Mouse (Mus musculus) layer of hippocampus, postnatal 10 days (tissue): Measurements from ENCODE around the gene Irf2. TPM values are rescaled to one million over a fixed set of nuclear protein-coding genes. Genes with fewer than 3 reads are reported as not detected.

Experiments
- DNase-seq, 2 experiments: peaks; one replicate each; pipeline ENCODE4 v3.0.0; 2021; ENCODE audit warnings: low spot score in 2 of 2
- total RNA-seq, 2 experiments: library from RNA; stranded (reverse); gene quantifications; 2 replicates each; pipeline ENCODE4 v1.2.3; 2021

Irf2 gene
- total RNA-seq, 2 experiments from 2014 or later = 40.1 to 46.6 TPM

DNA sequence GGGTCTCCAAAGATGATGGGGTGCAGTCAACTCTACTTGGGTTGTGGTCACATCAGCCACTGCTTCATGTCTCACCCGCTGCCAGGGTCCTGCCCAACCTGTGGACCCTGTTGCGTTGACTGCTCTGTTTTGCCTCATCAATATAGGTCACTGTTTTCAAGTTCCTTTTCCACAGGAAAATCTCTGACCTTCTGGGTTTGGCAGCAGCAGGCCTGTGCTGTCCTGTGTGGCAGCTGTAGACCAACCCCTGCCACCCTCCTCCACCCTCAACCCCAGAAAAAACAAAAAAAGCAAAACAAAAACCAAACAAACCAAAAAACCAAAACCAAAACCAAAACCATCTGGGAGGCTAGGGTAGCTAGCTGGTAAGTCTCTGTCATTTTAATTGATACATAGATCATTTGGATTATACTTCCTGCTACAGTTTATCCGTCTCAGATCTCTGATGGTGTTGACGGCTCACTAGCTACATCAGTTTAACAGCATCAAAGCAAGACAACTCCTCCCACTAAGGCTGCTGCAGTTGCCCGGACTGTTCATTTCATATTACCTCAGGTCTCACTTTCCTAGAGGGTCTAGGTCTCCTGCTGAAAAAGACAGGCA, 16.3 kb downstream of the Irf2 start:
- no peak for DNase-seq

DNA sequence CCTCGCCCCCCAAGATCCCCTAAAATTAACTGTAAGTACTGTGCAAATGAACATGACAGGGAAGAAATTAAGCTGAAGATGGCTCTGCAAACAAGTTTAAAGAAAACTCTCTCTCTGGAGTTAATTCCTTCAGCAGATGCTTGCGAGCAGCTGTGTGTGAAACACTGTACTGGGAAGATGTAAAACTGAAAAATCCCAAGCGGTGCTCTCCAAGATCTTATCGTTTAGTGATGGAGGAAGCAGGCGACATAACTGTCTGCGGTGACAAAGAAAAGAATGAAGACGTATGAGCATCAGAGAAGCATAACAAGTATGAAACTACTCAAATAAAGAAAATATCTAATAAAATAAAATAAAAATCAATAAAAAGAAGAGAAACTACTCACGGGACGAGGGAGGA, 18.1 kb downstream of the Irf2 start:
- DNase-seq = no peak

DNA sequence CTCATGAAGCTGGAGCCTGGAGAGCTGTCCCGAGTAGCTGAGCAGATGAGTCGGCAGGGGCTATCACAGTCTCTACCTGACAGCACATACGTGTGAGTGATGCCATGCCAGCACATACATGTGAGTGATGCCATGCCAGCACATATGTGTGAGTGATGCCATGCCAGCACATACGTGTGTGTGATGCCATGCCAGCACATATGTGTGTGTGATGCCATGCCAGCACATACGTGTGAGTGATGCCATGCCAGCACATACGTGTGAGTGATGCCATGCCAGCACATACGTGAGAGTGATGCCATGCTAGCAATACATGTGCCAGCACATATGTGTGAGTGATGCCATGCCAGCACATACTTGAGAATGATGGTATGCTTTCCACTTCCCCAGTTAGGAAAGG, 18.6 kb downstream of the Irf2 start:
- DNase-seq = no peak

DNA sequence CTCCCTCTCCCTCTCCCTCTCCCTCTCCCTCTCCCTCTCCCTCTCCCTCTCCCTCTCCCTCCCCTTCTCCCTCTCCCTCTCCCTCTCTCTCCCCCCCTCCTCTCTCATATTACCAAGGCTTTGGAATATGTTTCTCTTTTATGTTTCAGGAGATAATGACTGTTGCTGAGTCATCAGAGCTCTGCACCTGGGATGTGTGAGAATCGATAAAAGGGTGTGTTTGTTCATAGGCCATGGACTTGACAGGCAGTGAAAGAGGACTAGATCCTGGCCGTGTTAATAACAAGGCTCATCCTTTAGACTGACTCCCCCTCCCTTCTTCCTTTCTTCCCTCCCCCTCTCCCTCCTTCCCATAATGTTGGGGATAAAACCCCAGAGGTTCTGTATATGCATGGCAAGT, 19.1 kb downstream of the Irf2 start:
- no peak for DNase-seq

DNA sequence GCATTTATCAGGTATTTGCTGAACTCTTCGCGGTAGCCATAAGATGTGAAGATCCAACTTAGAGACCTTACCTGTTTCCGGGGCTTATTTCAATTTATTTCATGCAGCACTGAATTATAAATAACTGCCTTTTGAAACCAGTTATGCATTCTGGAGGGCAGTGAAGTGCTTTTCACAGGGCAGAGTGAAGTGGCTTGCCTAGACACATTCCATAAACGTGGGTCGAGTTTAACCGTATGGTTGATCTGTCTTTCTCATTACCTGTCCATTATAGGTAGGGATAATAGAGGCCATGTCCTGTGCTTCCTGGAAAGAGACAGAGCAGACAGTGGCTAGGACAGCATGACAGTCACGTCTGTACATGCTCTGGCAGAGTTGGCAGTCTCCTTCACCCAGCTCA, 20.0 kb downstream of the Irf2 start:
- DNase-seq = no peak

DNA sequence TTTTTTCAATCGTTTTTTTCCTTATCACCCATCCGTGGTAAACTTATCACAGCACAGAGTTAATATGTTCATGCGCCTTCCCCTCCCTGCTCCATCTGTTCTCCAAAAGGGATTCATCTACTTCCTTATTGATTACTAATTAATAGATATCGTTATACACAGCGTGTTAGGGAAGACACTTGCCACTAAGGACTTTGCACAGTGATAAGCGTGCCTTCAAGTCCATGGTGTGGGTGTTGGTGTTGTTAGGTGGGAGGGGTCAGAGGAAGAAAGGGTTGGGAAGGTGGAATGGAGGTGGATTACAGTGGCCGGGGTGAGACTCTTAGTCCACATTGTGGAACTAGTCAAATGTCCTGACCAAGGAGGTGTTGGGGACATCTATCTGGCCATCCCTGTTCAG, 21.2 kb downstream of the Irf2 start:
- no peak for DNase-seq

DNA sequence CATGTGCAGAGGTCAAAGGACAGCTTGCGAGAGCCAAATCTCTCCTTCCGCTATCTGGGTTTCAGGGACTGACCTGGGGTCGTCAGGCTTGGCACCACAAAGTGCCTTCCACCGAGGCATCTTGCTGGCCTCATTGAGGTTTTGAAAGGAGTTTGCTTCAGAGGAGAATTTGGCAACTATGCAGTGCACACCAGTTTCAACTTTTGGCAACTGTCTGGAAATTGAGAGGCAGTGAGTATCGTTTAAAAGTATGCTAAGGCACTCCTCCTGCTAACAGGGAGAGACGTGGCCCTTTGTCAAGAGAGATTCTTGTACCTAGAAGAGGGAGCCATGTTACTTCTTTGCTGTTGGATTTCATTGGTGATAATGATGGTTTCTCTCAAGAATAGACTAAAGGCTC, 21.9 kb downstream of the Irf2 start:
- no peak for DNase-seq

DNA sequence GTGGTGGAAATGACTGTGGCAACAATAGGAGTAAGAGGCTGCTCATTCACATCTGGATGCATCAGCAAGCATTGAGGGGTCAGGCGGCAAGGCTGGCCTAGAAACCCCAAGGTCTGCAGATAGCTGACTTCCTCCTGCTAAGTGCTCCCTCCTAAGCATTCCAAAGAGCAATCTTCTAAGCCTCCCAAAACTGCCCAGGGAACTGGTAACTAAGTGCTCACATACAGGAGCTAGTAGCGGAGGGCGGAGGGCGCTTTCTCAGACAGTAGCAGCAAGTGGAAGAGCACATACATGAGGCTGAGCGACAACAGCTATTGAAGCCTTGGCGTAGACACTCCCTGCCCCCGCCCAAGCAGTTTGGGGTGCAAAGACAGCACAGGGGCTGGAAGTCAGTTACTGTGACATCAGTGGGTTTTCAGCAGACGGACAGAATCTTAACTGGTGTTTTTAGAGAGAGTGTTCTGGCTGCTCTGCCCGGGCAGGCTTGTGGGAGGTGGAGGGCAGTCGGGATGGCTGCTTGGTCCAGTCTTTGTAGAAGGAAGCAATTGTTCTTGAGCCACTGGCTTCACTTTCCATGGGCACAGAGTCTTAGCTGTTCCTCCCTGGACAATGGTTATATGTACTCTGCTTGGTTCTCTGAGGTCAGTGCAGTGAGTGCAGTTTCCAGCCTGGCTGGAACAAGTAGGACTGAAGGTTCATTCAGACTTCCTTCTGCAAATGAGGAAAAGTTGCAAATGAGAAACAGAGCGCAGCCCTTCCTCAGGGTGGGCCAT, 30.1 kb downstream of the Irf2 start:
- peak; percentile 38 to 44 for DNase-seq

DNA sequence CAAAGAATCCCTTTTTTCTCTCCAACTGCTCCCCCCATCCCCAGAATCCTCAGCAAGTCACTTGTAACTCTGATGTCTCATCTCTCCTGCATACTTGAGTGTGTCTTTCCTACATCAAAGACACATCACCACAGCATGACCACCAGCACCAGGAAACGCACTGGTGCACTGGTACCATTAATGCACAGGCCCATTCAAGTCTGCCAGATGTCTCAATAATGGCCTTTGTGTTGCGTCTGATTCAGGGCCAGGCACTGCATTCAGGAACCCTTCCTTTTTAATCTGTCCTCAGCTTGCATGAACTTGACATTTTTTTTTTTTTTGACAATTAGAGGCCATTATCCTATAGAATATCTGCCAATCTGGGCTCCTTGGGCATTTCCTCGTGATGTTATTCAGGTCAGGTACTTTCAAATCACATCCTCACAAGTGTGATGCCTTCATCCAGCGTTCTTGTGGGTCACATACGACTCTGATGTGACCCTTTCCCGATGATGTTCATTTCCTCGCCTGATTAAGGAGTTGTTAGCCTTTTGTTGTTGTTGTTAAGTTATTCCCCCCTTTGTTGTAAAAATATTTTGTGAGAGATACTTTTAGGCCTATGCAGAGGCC, 31.5 kb downstream of the Irf2 start:
- no peak for DNase-seq

DNA sequence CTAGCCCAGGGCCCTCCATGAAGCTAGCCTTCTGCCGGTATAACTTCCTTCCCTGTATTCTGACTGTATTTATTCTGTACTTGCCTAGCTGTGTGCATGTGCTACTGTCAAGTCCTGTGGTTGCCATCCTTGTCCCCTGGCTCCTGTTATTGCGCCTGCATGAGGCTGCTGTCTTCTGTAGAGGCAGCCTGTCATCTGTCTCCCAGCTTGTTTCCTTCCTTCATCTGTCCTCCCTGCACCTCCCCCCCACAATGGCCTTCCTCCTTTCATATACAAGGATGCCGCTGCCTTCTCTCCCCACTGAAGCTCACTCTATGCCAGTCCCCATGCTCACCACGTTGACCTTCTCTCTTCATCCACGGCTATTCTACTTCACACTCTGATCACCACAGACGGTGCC, 33.3 kb downstream of the Irf2 start:
- DNase-seq = no peak

DNA sequence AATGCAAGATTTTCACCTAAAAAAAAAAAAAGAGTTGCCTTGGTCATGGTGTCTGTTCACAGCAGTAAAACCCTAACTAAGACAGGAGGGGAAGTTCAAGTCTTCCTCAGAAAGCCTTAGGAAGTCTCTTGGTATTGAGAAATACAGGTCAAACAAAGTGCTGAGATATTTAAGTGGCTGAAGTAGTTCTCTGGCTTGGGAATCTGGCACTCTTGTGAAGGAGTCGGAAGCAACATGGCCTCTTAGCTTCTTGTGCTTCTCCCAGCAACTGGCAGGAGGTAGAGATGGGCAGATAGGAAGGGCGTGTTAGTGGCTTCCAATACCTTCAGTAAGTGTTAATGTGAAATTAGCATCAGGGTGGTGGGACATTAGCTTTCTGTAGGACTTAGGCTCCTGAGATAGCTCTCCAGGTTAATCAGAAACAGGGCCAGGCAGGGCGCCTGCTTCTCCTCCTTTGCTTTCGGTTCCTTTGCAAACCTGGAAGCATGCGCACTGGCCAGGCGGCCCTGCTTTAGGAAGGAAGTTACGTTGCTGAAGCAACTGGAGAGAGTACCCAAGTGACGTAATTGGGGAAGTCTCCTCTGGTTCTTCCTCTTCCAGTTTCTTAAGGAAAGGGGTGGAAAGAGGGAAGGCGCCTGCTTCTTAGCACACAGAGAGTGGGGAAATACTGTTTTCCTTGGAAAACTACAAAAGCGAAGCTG, 38.4 kb downstream of the Irf2 start:
- no peak for DNase-seq

DNA sequence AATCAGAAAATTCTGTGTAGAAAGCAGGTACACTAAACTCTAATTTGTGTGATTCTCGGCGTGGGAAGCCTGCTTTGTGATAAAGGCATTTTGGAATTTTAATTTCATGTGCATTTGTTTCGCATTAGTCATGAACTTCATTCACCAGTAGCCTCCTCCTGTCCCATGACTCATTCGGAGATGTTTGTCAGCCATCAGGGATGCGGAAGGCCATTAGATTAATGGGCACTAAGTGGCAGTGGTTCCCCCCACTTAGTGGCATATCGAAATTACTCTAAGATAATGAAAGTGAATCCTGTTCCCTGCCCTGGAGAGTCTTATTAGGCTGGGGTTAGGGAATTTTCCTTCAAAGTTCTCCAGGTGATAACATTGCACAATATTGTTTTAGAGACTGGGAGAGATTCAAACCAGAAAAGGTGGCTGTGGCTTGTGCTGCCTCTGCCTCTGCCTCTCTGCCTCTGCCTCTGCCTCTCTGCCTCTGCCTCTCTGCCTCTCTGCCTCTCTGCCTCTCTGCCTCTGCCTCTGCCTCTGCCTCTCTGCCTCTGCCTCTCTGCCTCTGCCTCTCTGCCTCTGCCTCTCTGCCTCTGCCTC, 41.6 kb downstream of the Irf2 start:
- DNase-seq = no peak

DNA sequence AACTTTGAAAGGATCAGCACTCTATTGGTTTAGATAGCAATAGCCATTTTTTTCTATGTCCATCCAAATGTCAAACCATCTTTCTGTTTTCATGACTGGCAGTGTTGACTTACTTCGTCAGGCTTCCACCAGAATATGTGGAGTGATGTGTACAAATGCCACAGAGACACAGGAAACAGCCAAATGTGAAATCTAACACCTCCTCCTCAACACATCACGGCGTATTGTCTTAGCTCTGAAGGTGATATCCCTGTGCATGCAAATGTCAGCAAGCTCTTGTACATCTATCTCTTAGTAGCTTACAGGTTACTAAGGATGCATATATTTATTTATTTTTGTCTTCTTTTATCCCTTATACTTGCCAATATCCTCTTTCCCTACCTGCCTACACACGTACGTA, 42.7 kb downstream of the Irf2 start:
- DNase-seq = no peak

DNA sequence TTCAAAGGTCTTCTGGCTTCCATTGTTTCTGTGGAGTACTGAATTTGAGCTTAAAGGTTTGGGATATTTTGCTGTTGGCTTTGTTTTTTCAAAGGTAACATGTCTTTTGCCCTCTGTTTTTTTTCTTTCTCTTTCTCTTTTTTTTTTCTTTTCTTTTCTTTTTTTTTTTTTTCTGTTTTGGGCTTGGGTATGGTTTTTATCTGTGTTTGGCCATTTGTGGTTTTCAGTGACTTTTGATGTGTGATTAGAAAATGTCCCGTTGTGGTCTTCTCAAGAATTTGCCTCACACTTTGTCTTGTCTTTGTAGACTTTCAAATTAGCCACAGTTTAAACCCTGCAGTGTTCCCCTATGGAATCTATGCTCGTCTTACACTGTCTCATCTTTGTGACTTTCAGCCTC, 45.5 kb downstream of the Irf2 start:
- no peak for DNase-seq

DNA sequence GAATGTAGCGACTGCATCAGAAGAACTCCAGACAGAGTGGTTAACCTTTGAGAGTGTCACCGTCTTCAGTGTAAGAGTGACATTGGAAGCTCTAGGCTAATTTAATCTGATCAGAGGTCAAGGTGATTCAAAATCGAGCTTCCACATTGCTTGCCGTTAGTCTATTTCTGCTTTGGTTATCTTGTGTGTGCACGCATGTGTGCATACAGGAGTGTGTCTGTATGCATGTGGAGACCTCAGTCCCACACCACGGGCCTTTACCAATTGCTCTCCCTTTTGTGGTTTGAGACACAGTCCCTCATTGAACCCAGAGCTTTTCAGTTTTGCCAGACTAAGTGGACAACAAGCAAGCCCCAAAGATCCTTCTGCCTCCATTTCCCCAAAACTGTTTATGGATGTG, 46.4 kb downstream of the Irf2 start:
- no peak for DNase-seq

DNA sequence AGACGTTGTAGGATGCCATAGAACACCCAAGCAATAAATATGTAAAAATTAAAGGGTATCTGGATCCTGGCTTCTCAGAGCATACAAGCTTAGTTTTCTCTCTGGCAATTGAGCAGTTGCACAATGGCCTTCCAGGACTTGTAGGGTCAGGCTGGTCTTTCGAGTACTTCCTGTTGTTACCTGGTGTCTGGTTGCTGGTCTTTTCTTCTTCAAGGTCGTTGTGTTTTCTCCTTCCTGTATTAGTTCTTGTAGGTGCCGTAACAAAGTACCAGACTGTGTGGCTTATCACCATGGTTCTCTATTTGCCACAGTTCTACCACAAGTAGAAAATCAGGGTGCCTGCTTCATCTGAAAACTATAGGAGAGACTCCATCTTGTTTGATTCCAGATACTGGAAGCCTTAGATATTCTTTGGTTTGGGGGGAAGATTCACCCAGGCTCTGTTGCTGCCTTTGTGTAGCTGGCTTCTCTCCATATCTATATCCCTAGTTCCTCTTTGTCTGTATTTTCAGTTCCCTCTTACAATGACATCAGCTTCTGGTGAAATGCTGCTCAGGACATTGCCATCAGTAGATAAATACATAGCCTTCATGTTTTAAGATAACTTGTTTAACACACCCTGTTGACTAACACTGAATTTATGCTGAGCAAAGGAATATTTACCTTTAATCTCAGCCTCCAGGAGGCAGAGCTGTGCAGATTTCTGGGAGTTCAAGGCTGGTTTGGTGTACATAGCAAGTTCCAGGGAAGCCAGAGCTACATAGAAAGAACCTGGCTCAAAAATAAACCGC, 49.8 kb downstream of the Irf2 start:
- no peak for DNase-seq

DNA sequence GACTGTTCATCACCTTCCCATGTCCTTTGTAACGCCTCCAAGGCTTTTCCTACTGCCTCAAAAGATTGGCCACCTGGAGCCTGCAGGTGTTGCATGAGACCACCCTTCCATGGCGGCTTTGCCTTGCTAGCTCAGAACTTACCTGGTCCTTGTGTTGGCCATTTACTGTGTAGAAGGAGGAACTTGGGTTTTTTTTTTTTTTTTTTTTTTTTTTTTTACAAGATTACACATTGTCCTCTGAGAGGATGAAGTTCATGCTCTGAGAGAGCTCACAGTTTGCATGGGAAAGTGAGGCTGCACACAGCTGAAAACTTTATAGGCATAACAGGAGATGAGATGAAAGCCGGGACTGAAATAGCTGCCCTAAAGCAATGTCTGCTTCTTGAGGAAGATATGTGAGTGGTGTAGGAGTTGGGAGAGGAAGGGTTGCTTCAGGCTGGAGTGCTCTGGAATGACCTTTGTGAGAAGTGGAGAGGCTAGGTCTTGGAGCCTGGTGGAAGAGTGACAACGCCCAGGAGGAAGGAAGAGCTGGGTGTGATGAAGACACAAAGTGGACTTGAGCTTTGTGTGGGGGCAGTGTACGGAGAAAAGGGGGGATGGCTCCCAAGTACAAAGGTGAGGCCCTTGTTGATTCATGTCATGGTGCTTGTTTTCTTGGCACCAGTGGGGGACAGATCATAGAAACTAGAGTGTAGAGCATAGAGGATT, 52.3 kb downstream of the Irf2 start:
- no peak for DNase-seq

DNA sequence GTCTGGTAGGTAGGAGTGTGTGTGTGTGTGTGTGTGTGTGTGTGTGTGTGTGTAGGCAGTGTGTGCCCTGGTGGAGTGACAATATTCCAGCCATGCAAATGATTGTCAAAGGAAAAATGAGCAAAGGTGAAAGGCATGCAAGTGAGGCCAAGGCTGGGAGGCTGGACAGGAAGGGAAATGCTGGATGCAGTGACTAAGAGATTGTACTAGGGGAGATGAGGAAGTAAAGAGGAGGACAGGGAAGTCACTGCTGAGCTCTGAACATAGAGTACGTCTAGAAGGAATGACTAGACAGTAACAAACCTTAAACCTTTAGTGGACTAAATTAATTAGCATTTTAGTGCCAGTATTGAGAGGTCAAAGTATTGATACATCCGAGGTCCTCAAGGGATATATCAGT, 53.1 kb downstream of the Irf2 start:
- no peak for DNase-seq

DNA sequence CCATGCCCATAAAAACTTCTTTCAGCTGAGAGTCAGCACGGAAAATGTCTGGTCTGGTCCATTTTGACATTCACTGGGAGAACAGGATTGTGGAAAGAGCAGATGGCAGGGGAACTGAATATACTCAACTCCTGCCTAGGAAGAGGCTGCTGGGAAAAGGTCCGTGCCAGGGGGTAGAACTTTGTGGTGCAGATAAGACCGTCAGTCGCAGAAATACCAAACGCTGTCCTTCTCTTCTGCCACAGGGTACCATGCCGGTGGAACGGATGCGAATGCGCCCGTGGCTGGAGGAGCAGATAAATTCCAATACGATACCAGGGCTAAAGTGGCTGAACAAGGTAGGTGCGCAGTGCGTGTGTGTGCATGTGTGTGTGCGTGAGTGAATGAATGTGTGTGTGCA, 53.7 kb downstream of the Irf2 start:
- no peak for DNase-seq

DNA sequence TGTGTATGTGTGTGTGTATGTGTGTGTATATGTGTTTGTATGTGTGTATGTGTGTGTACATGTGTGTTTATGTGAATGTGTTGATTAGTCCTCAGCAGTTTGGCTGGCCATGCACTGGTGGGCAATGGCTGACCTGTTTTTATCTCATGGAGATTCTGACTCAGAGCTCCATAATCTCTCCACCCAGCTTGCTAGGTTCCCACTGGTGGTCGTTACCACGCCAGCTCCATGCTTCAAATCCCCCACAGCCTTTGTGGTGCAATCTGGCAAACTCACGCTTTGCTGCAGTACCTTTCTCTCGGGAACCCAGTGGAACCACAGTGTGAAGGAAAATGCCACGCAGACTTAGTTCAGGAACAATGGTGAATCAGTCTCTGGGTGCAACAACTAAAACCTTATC, 54.8 kb downstream of the Irf2 start:
- no peak for DNase-seq
